Mouse (Mus musculus) liver, adult 2 months (tissue): ENCODE measurements around the gene Mrs2. TPM values are rescaled to one million over a fixed set of nuclear protein-coding genes. Genes with fewer than 3 reads are reported as not detected.

Experiments
- DNase-seq: peaks from one replicate; pipeline ENCODE4 v3.0.0-alpha.2; 2011; ENCODE audit warnings: low read depth, low spot score; ENCODE audit errors: extremely low read depth
- H3K27ac ChIP-seq: fragments of 200-500 bp; replicated peaks from 2 replicates; pipeline ENCODE4 v1.5.1; 2012; ENCODE audit warnings: low read depth, mild to moderate bottlenecking, control low read depth, inconsistent platforms, low read length; ENCODE audit not compliant: insufficient read depth
- H3K27me3 ChIP-seq: fragments of 200-500 bp; 2 replicates; pipeline ENCODE4 v1.6.1; 2012; ENCODE audit warnings: mild to moderate bottlenecking, moderate library complexity, low read length, inconsistent platforms; ENCODE audit not compliant: control insufficient read depth, insufficient read depth
- H3K36me3 ChIP-seq: fragments of 200-500 bp; 2 replicates; pipeline ENCODE4 v1.6.1; 2012; ENCODE audit warnings: low read length, inconsistent platforms; ENCODE audit not compliant: control insufficient read depth, insufficient read depth
- H3K4me1 ChIP-seq: fragments of 200-500 bp; 2 replicates; pipeline ENCODE4 v1.6.1; 2011; ENCODE audit warnings: low read length; ENCODE audit not compliant: control insufficient read depth, insufficient read depth
- H3K4me3 ChIP-seq: fragments of 200-500 bp; 2 replicates; pipeline ENCODE4 v1.5.1; 2011; ENCODE audit warnings: low read depth, mild to moderate bottlenecking, control low read depth, low read length, moderate library complexity; ENCODE audit not compliant: insufficient read depth
- H3K79me2 ChIP-seq: fragments of 200-500 bp; 2 replicates; pipeline ENCODE4 v1.6.1; 2012; ENCODE audit warnings: inconsistent platforms, mild to moderate bottlenecking, low read length, moderate library complexity; ENCODE audit not compliant: control insufficient read depth, insufficient read depth
- H3K9ac ChIP-seq: fragments of 200-500 bp; 2 replicates; pipeline ENCODE4 v1.6.1; 2012; ENCODE audit warnings: low read depth, mild to moderate bottlenecking, control low read depth, inconsistent platforms, low read length
- CTCF ChIP-seq: fragments of 200-500 bp; IDR thresholded peaks from 2 replicates; pipeline ENCODE4 v1.5.1; 2011; ENCODE audit warnings: low read depth, low read length, control low read depth
- POLR2A ChIP-seq: fragments of 200-500 bp; IDR thresholded peaks from 2 replicates; pipeline ENCODE4 v1.6.1; 2011; ENCODE audit warnings: low read length, control low read depth; ENCODE audit not compliant: insufficient read depth; ENCODE audit errors: extremely low read depth
- WGBS: fragments of 180-500 bp; shearing (Covaris S2); methylation state at CpG from one replicate; pipeline ENCODE4 v1.1.7; 2018; 5-methylcytosine and 5-hydroxymethylcytosine counted together
- polyA plus RNA-seq: library from polyadenylated mRNA; depleted of rRNA; stranded (reverse); fragments of >200 nt; gene quantifications from 2 replicates; pipeline ENCODE4 v1.2.3, GENCODE M21; 2012
- total RNA-seq: library from RNA; depleted of rRNA; stranded (reverse); fragments of >200 nt; gene quantifications from 2 replicates; pipeline ENCODE4 v1.2.3, GENCODE M21; 2014

The Mrs2 gene
- total and polyA plus RNA-seq, 2 experiments, result 11.3 to 18.3 TPM

- Histone ChIP-seq H3K4me1 (peaks cover 2% of the 10 kb centered on the region), H3K27ac (peak overlapping the region; percentile 74), H3K36me3 (peaks cover 60% of the 10 kb centered on the region), H3K27me3 (no peaks in the 10 kb centered on the region), H3K9ac (no peak overlapping the region), H3K79me2 (peaks cover 3% of the 10 kb centered on the region; the same call in 1 of the 2 replicates), H3K4me3 (no peak overlapping the region)
- DNase-seq, result peak; percentile 78
- TF ChIP-seq CTCF, result no peak
- TF ChIP-seq POLR2A, result no peak
- WGBS, result 21% methylated on average over 3 of the region's 3 CpGs
These were observed 60.1 kb downstream of the Mrs2 start for GRCm38 (mm10) chr13:24960084-24960483.

GRCm38 (mm10) chr13:24958671-24959070 is 61.5 kb downstream of the Mrs2 start:
- Histone ChIP-seq H3K27ac (no peak overlapping the region), H3K36me3 (peaks cover 64% of the 10 kb centered on the region), H3K27me3 (no peaks in the 10 kb centered on the region), H3K4me3 (no peak overlapping the region), H3K79me2 (peaks cover 3% of the 10 kb centered on the region; the same call in 1 of the 2 replicates), H3K4me1 (peaks cover 2% of the 10 kb centered on the region), H3K9ac (no peak overlapping the region)
- WGBS, result 85% methylated on average over 11 of the region's 11 CpGs
- no peak for DNase-seq
- TF ChIP-seq POLR2A (no peak), CTCF (no peak)

GRCm38 (mm10) chr13:24955500-24955899 is 64.7 kb downstream of the Mrs2 start:
- Histone ChIP-seq H3K27ac (no peak overlapping the region), H3K4me3 (no peak overlapping the region), H3K79me2 (peaks cover 19% of the 10 kb centered on the region), H3K4me1 (peaks cover 16% of the 10 kb centered on the region), H3K9ac (no peak overlapping the region), H3K36me3 (peaks cover 56% of the 10 kb centered on the region), H3K27me3 (no peaks in the 10 kb centered on the region)
- WGBS, result 71% methylated on average over 10 of the region's 10 CpGs
- DNase-seq, result no peak
- TF ChIP-seq POLR2A (no peak), CTCF (no peak)

GRCm38 (mm10) chr13:24955091-24955490 is 65.1 kb downstream of the Mrs2 start:
- 69% methylated on average over 11 of the region's 11 CpGs for WGBS
- no peaks in the 10 kb centered on the region for H3K27me3 ChIP-seq
- no peak for TF ChIP-seq CTCF
- no peak for TF ChIP-seq POLR2A
- no peak overlapping the region for H3K4me3 ChIP-seq
- H3K79me2 ChIP-seq, result peaks cover 23% of the 10 kb centered on the region
- H3K9ac ChIP-seq, result no peak overlapping the region
- peaks cover 19% of the 10 kb centered on the region for H3K4me1 ChIP-seq
- H3K27ac ChIP-seq, result no peak overlapping the region
- H3K36me3 ChIP-seq, result peaks cover 56% of the 10 kb centered on the region
- no peak for DNase-seq

GRCm38 (mm10) chr13:24952659-24953058 is 67.5 kb downstream of the Mrs2 start:
- DNase-seq, result no peak
- WGBS, result 88% methylated on average over 7 of the region's 7 CpGs
- Histone ChIP-seq H3K4me3 (no peak overlapping the region), H3K27me3 (no peaks in the 10 kb centered on the region), H3K36me3 (peaks cover 56% of the 10 kb centered on the region), H3K9ac (no peak overlapping the region), H3K4me1 (peaks cover 30% of the 10 kb centered on the region), H3K79me2 (peaks cover 32% of the 10 kb centered on the region), H3K27ac (no peak overlapping the region)
- TF ChIP-seq CTCF (no peak), POLR2A (no peak)

GRCm38 (mm10) chr13:24948870-24949269 is 71.3 kb downstream of the Mrs2 start:
- no peak for DNase-seq
- peaks cover 38% of the 10 kb centered on the region for H3K79me2 ChIP-seq
- peaks cover 31% of the 10 kb centered on the region for H3K4me1 ChIP-seq
- no peak overlapping the region for H3K4me3 ChIP-seq
- peaks cover 25% of the 10 kb centered on the region for H3K36me3 ChIP-seq
- no peak overlapping the region for H3K9ac ChIP-seq
- peak overlapping the region; percentile 62; the same call in 1 of the 2 replicates for H3K27ac ChIP-seq
- no peaks in the 10 kb centered on the region for H3K27me3 ChIP-seq
- 69% methylated on average over 6 of the region's 6 CpGs for WGBS
- TF ChIP-seq CTCF (no peak), POLR2A (no peak)
